Mouse (Mus musculus) brain, embryonic 18.5 days (tissue): ENCODE measurements at regions not wholly inside any gene's neighbourhood (a gene's known extent, or its start where the extent isn't known, plus 50 kb on each side); places are given as distances from the start of the nearest gene placed in this dataset.
A peak's percentile ranks its signal among the peaks of the same experiment; 100 is the strongest.

Experiments
- DNase-seq: peaks from one replicate; pipeline ENCODE4 v3.0.0-alpha.2; 2012; ENCODE audit warnings: low read depth, low spot score

- DNase-seq = no peak
These were observed 114.5 kb downstream of the Dhx35 start for GRCm38 (mm10) chr2:158909086-158909485.

DNA sequence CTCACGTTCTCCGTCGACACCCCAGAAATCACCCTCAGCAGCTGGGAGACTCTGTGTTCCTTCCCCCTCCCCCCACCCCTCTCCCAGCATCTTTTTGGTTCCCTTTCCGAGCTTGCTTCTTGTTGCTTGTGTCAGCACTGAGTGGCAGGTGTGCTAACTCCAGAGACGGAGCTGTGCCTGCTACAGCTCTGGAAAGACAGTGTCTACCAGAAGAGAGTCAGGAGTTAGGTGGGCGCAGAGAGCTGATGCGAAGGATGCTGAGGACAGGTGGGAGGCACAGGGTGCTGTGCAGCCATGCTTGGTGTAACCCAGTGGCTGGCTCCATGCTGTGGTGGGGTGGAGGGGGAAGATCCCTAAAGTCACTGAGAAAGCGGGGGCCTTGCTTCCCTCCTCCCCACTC, 115.7 kb downstream of the Dhx35 start:
- no peak for DNase-seq

DNA sequence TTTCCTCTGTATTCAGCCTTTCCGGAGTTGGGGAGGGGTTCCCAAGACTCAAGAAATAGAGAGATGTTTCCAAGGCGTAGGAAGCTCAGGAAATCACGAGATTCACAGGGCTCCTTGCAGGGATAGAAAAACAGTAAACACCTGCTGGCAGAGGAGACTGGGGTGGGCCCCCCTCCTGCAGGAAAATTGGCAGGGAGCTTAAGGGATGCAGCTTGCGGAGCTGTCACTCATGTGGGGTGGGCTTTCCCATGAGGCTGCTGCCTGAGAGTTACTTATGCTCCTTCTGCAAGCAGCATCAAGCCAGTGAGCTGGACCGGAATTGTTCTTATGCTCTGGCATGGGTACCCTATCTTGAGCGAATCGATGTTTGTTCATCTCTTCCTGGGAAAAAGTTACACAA, 116.6 kb downstream of the Dhx35 start:
- DNase-seq = no peak

- no peak for DNase-seq
These were observed 118.1 kb downstream of the Dhx35 start for GRCm38 (mm10) chr2:158912631-158913258.

GRCm38 (mm10) chr2:158917398-158917797, 122.8 kb downstream of the Dhx35 start:
- no peak for DNase-seq

GRCm38 (mm10) chr2:158918312-158918711, 123.7 kb downstream of the Dhx35 start:
- no peak for DNase-seq

- DNase-seq = no peak
These were observed 127.0 kb downstream of the Dhx35 start for GRCm38 (mm10) chr2:158921342-158922255.

DNA sequence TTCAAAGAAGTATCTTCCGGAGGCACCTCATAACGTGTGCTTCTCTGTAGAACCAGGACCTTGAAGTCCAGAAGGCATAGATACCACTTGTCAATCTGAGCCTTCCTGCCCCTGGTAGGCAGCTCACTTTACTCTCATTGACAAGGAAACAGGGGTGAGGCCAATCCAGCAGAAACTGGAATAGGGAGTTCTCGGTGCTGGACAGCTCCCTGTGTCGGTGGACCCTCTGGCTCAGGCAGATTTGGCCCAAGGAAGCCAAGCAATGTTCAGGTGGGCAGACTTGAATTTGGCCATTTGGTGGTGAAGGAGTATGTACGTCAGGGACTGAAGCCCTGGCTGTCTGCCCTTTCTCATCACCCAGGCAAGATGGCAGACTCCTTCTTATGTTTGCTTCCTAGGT, 128.2 kb downstream of the Dhx35 start:
- no peak for DNase-seq

DNA sequence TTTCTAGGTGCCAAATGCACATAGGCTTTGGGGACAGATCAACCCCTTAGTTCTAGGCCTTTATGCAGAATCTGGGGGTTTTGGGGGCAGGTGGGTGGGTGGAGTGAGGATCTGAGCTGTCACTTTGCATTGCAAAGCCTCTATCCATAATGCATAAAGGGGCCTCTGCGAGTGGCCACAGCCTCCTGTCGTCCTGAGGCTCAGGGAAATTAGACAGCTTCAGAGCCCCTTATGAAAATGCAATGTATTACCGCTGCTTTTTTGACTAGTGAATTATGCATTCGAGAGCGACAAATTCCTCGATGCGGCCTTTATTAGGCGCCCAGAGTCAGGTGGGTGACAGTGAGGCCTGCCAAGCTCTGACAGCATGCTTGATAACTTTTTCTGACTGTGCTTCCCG, 134.9 kb downstream of the Dhx35 start:
- DNase-seq = no peak

DNA sequence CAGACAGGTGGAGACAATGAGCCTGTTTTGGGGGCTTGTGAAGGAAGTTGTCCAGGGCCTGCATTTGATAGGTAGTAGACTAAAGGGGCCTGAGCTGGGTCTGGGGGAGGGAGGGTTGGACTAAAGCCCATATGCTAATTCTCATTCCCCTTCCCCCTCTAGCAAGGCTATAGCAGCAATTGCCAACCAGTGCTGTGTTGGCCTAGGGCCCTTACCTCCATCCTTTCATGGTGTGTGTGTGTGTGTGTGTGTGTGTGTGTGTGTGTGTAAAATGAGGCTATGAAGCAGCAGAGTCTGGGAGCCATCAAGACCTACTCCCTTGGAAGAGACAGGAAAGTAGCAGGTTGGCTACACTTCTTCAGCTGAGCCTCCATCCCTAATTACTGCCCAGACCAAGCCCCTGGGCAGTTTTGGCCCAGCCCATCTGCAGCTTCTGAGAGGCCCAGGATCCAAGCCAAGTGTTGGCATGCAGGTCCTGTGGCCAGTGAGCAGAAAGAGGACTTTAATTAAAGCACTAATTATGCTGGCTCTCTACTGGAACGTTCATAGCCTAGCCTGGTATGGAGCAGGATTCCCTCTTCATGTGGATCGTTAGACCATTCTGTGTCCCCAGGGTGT, 143.4 kb downstream of the Dhx35 start:
- peak; percentile 51 for DNase-seq

- DNase-seq = no peak
These were observed 154.8 kb downstream of the Dhx35 start for GRCm38 (mm10) chr2:158949418-158949817.

GRCm38 (mm10) chr2:158951061-158951460, 156.5 kb downstream of the Dhx35 start:
- DNase-seq = no peak

DNA sequence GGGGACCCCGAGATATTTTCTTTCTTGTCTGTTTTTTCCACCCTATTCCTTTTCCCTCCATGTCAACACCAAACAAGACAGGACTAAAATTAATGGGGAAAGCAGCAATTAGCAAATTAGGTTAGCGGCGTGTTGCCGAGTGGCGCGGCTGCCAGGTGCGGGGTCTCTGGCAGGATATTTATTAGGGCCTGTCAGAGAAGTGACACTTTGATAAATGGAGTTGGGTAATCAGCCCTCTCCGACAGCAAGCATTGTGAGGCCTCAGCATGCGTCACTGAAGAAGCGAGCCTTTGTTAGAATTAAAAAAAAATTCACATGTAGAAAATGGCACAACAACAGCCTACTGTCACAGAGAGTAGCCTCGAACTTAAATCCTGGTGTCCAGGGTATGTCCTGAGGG, 162.3 kb downstream of the Dhx35 start:
- DNase-seq = no peak

GRCm38 (mm10) chr2:158965003-158965665, 170.5 kb downstream of the Dhx35 start:
- peak; percentile 49 for DNase-seq

GRCm38 (mm10) chr2:158972178-158972577, 177.6 kb downstream of the Dhx35 start:
- no peak for DNase-seq

- no peak for DNase-seq
These were observed 191.0 kb downstream of the Dhx35 start for GRCm38 (mm10) chr2:158985529-158986148.

DNA sequence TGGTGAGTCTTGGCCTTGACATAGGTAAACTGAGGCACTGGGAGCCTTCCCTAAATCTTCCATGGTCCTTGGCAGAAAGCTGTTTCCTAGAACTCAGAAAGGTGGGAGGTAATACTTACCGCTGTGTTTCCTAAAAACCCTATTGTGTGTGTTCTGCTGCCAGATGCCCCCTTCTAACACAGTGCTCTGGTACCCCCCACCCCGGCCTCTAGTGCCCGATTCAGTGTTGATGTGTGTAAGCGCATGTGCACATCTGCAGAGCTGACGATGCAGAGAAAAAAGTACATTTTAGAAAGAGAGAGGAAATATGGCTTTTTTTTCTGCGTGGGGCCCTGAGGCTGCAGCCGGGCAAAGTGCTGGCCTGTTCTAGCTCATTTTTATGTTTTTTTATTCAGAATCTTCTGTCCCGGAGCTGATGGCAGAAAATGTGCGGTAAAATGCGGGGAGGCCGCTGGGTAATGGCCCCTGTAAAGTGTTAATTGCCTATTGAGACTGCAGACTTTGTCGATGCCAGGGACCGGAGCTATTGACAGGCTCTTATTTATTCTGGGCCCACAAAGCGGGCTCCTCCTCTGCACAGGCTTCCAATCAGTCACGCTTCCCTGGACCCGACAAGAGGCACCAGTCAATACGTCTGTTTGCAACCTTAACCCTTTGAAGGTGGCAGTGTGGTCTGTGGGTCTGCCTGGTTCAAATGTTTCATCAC, 208.0 kb downstream of the Dhx35 start:
- DNase-seq = no peak

DNA sequence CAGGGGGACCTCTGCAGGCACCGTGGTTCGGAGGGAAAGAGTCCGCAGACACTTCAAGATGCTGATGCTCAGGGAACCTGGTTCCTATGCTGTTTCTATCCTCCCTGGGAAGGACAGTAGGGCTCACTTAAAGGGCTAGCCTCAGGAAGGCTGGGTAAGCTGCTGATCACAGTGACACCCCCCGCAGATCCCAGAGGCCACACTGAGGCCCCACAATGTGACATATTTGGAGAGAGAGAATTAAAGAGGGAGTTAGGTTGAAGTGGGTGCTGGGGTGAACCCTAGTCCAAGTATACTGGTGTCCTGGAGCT, 208.5 kb downstream of the Dhx35 start:
- DNase-seq = no peak

DNA sequence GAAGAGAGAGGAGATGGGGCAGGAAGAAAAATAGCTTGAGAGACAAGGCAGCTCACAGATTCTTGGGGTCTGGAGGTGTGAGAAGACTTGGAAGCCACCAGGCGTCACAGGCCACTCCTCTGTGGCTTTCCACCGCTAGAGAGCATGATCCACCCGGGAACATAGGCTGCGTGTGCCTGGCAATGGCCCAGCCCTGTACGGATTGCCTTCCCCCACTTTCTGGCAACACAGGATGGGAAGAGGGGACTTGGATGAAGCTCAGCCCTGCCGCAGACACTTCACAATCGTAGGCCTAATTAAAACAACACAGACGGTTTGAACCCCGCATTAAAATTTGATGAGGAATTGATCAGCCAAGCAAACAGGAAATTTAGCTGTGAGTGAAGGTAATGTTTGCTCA, 209.8 kb downstream of the Dhx35 start:
- DNase-seq = no peak

- DNase-seq = no peak
These were observed 218.1 kb downstream of the Dhx35 start for GRCm38 (mm10) chr2:159012725-159013124.

DNA sequence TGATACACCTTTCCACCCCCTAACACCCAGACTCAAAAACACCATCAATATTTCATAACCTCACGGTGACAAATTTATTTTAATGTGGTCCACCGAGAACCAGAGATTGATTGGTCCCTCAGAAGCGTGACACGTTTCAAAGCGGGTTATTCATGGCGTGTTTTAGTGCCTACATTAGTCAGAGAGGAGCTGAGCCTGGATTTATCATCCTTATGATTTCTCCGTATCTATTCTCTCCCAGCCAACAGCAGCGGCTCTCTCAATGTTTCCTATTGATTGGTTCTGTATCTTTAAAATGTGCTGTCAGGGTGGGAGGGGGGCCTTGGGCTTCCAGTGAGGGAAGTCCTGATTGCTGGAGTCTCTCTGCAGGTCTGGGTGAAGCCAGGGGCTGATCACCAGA, 219.9 kb downstream of the Dhx35 start:
- no peak for DNase-seq
